Mouse (Mus musculus): Measurements from ENCODE around the gene Fam217b. TPM values are rescaled to one million over a fixed set of nuclear protein-coding genes. Genes with fewer than 3 reads are reported as not detected.
A peak's percentile ranks its signal among the peaks of the same experiment; 100 is the strongest.

Gene Fam217b
- 1.1 and 1.5 TPM in 2 replicates for polyA plus RNA-seq (2016; fragmentation: Nextera tagmentation; extraction: Ambion mirVana)

GRCm38 (mm10) chr2:178414261-178415149, at the start of gene Fam217b, which contains the start of gene Ppp1r3d:
Fam217b (plus strand) TSS chr2:178414524.
Ppp1r3d (minus strand) TSS chr2:178414472.
- Histone ChIP-seq H3K4me3 (peak within 1 kb of the TSS; percentile 79), H3K36me3 (replicated peaks) (no peaks in the 10 kb centered on the region), H3K4me1 (peaks cover 22% of the 10 kb centered on the region), H3K27ac (peak within 1 kb of the TSS; percentile 75), H3K27me3 (ENCODE audit: poor library complexity, severe bottlenecking) (peaks cover 51% of the 10 kb centered on the region), H3K9me3 (no peaks in the 10 kb centered on the region)
- WGBS, result under 1% methylated on average over 73 of the region's 74 CpGs
- peak; percentile 45 for DNase-seq (ENCODE audit: extremely low spot score, low spot score)

GRCm38 (mm10) chr2:178407053-178407815, 7.1 kb upstream of the Fam217b start, which contains the start of gene Sycp2:
Sycp2 (minus strand) TSS chr2:178407685.
- peaks cover 8% of the 10 kb centered on the region for H3K9me3 ChIP-seq
- 85% methylated on average over 52 of the region's 52 CpGs for WGBS
- peaks cover 10% of the 10 kb centered on the region for H3K27me3 ChIP-seq (ENCODE audit: poor library complexity, severe bottlenecking)
- no peaks in the 10 kb centered on the region for H3K36me3 ChIP-seq (replicated peaks)
- no peak within 1 kb of the TSS for H3K4me3 ChIP-seq
- no peak within 1 kb of the TSS for H3K27ac ChIP-seq
- DNase-seq (ENCODE audit: extremely low spot score, low spot score), result no peak
- 0 out of 2 replicates have a peak, but pooled peaks cover 3% of the 10 kb centered on the region for H3K4me1 ChIP-seq

GRCm38 (mm10) chr2:178409024-178409423, 5.3 kb upstream of the Fam217b start:
- H3K4me3 ChIP-seq, result no peak overlapping the region
- H3K36me3 ChIP-seq (replicated peaks), result no peaks in the 10 kb centered on the region
- WGBS, result 78% methylated on average over 1 of the region's 1 CpGs
- peaks cover 8% of the 10 kb centered on the region for H3K9me3 ChIP-seq
- peaks cover 28% of the 10 kb centered on the region for H3K27me3 ChIP-seq (ENCODE audit: poor library complexity, severe bottlenecking)
- peaks cover 10% of the 10 kb centered on the region for H3K4me1 ChIP-seq
- DNase-seq (ENCODE audit: extremely low spot score, low spot score), result no peak
- H3K27ac ChIP-seq, result no peak overlapping the region

GRCm38 (mm10) chr2:178410286-178410685, 4.0 kb upstream of the Fam217b start:
- H3K4me3 ChIP-seq, result no peak overlapping the region
- no peak for DNase-seq (ENCODE audit: extremely low spot score, low spot score)
- H3K27ac ChIP-seq, result no peak overlapping the region
- H3K36me3 ChIP-seq (replicated peaks), result no peaks in the 10 kb centered on the region
- H3K9me3 ChIP-seq, result peaks cover 8% of the 10 kb centered on the region
- H3K4me1 ChIP-seq, result peaks cover 22% of the 10 kb centered on the region
- peaks cover 39% of the 10 kb centered on the region for H3K27me3 ChIP-seq (ENCODE audit: poor library complexity, severe bottlenecking)
- WGBS, result 86% methylated on average over 6 of the region's 6 CpGs

- no peaks in the 10 kb centered on the region for H3K36me3 ChIP-seq (replicated peaks)
- peaks cover 22% of the 10 kb centered on the region for H3K4me1 ChIP-seq
- no peak overlapping the region for H3K4me3 ChIP-seq
- DNase-seq (ENCODE audit: extremely low spot score, low spot score), result no peak
- H3K27ac ChIP-seq, result no peak overlapping the region
- H3K27me3 ChIP-seq (ENCODE audit: poor library complexity, severe bottlenecking), result peaks cover 51% of the 10 kb centered on the region
- peaks cover 2% of the 10 kb centered on the region for H3K9me3 ChIP-seq
- WGBS, result 88% methylated on average over 6 of the region's 6 CpGs
Observed at GRCm38 (mm10) chr2:178412598-178412997, 1.7 kb upstream of the Fam217b start.

- DNase-seq (ENCODE audit: extremely low spot score, low spot score), result no peak
- no peak overlapping the region for H3K27ac ChIP-seq
- peaks cover 51% of the 10 kb centered on the region for H3K27me3 ChIP-seq (ENCODE audit: poor library complexity, severe bottlenecking)
- H3K36me3 ChIP-seq (replicated peaks), result no peaks in the 10 kb centered on the region
- H3K4me1 ChIP-seq, result peaks cover 22% of the 10 kb centered on the region
- H3K4me3 ChIP-seq, result peak overlapping the region; percentile 79
- no peaks in the 10 kb centered on the region for H3K9me3 ChIP-seq
- WGBS, result 73% methylated on average over 13 of the region's 13 CpGs
Observed at GRCm38 (mm10) chr2:178413081-178413480, 1.2 kb upstream of the Fam217b start.

GRCm38 (mm10) chr2:178413481-178414260, 653 bp upstream of the Fam217b start:
- peaks cover 22% of the 10 kb centered on the region for H3K4me1 ChIP-seq
- WGBS, result 19% methylated on average over 75 of the region's 75 CpGs
- H3K36me3 ChIP-seq (replicated peaks), result no peaks in the 10 kb centered on the region
- H3K9me3 ChIP-seq, result no peaks in the 10 kb centered on the region
- peak overlapping the region; percentile 79 for H3K4me3 ChIP-seq
- peak; percentile 36 for DNase-seq (ENCODE audit: extremely low spot score, low spot score)
- H3K27me3 ChIP-seq (ENCODE audit: poor library complexity, severe bottlenecking), result peaks cover 51% of the 10 kb centered on the region
- peak overlapping the region; percentile 75 for H3K27ac ChIP-seq

GRCm38 (mm10) chr2:178415150-178415448, 775 bp downstream of the Fam217b start:
- WGBS, result 42% methylated on average over 3 of the region's 3 CpGs
- Histone ChIP-seq H3K27ac (peak overlapping the region; percentile 75; the same call in 1 of the 2 replicates), H3K4me3 (peak overlapping the region; percentile 79), H3K9me3 (no peaks in the 10 kb centered on the region), H3K27me3 (ENCODE audit: poor library complexity, severe bottlenecking) (peaks cover 51% of the 10 kb centered on the region), H3K36me3 (replicated peaks) (no peaks in the 10 kb centered on the region), H3K4me1 (peaks cover 22% of the 10 kb centered on the region)
- DNase-seq (ENCODE audit: extremely low spot score, low spot score), result no peak

GRCm38 (mm10) chr2:178416427-178416826, 2.1 kb downstream of the Fam217b start:
- no peaks in the 10 kb centered on the region for H3K9me3 ChIP-seq
- H3K4me3 ChIP-seq, result no peak overlapping the region
- no peak for DNase-seq (ENCODE audit: extremely low spot score, low spot score)
- peaks cover 48% of the 10 kb centered on the region for H3K27me3 ChIP-seq (ENCODE audit: poor library complexity, severe bottlenecking)
- 83% methylated on average over 13 of the region's 13 CpGs for WGBS
- H3K36me3 ChIP-seq (replicated peaks), result no peaks in the 10 kb centered on the region
- peaks cover 31% of the 10 kb centered on the region for H3K4me1 ChIP-seq
- no peak overlapping the region for H3K27ac ChIP-seq

- Histone ChIP-seq H3K4me3 (no peak overlapping the region), H3K4me1 (peaks cover 35% of the 10 kb centered on the region), H3K27me3 (ENCODE audit: poor library complexity, severe bottlenecking) (peaks cover 43% of the 10 kb centered on the region), H3K27ac (no peak overlapping the region), H3K9me3 (no peaks in the 10 kb centered on the region), H3K36me3 (replicated peaks) (no peaks in the 10 kb centered on the region)
- WGBS, result 83% methylated on average over 4 of the region's 4 CpGs
- no peak for DNase-seq (ENCODE audit: extremely low spot score, low spot score)
Observed at GRCm38 (mm10) chr2:178416970-178417369, 2.6 kb downstream of the Fam217b start.

- WGBS, result 84% methylated on average over 9 of the region's 9 CpGs
- peak; percentile 11 for DNase-seq (ENCODE audit: extremely low spot score, low spot score)
- no peaks in the 10 kb centered on the region for H3K36me3 ChIP-seq (replicated peaks)
- H3K27ac ChIP-seq, result no peak overlapping the region
- H3K9me3 ChIP-seq, result no peaks in the 10 kb centered on the region
- H3K27me3 ChIP-seq (ENCODE audit: poor library complexity, severe bottlenecking), result peaks cover 9% of the 10 kb centered on the region
- peaks cover 21% of the 10 kb centered on the region for H3K4me1 ChIP-seq
- H3K4me3 ChIP-seq, result no peak overlapping the region
Observed at GRCm38 (mm10) chr2:178420576-178420975, 6.3 kb downstream of the Fam217b start.

- peak; percentile 13 for DNase-seq (ENCODE audit: extremely low spot score, low spot score)
- 43% methylated on average over 6 of the region's 6 CpGs for WGBS
Observed at GRCm38 (mm10) chr2:178421603-178422002, 7.3 kb downstream of the Fam217b start.

More at GRCm38 (mm10) chr2:178421603-178422002, 7.3 kb downstream of the Fam217b start:
- H3K27ac ChIP-seq, result no peak overlapping the region; the same call in 1 of the 2 replicates
- H3K36me3 ChIP-seq (replicated peaks), result no peaks in the 10 kb centered on the region
- H3K4me3 ChIP-seq, result no peak overlapping the region
- H3K9me3 ChIP-seq, result no peaks in the 10 kb centered on the region
- peaks cover 21% of the 10 kb centered on the region for H3K4me1 ChIP-seq
- H3K27me3 ChIP-seq (ENCODE audit: poor library complexity, severe bottlenecking), result no peaks in the 10 kb centered on the region

All from forebrain, embryonic 10.5 days (tissue).